Mouse (Mus musculus) monocyte, adult 2 months (primary cell): ENCODE results near the gene Kcnj8.

Source experiments
- DNase-seq, 2 experiments: peaks; one replicate each; pipeline ENCODE4 v3.0.0; 2022; ENCODE audit warnings: low spot score in 2 of 2, low read depth in 1 of 2

The Kcnj8 gene

DNA sequence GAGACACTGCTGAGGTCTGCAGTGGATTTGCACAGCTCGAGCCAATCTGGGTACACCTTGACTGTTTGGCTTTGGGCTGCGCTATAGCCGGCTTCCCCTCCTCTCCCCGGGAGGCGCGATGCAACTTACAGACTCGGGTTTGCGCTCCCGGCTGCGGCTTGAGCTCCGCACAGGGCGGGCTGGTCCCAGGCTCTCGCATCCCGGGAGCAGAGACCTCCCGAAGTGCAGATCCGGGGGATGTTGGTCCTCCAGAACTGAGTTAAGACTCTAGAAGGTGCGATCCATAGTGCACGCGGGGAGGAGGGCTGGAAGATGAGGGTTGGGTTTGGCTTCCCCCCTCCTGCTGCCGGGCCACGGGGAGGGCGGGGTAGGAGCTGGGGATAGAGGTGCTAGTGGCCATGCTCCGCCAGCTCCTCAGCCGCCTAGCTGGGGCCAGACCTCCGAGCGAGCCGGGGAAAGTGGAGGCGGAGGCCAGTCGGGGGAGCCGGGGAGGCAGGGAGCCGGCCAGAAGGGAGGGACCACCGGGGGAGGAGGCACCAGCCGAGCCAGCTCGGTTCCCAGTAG lies at the start of gene Kcnj8:
Gene Kcnj8, minus strand, starts transcription at position 560 of the 564 bp plus-strand sequence.
- DNase-seq = no peak

DNA sequence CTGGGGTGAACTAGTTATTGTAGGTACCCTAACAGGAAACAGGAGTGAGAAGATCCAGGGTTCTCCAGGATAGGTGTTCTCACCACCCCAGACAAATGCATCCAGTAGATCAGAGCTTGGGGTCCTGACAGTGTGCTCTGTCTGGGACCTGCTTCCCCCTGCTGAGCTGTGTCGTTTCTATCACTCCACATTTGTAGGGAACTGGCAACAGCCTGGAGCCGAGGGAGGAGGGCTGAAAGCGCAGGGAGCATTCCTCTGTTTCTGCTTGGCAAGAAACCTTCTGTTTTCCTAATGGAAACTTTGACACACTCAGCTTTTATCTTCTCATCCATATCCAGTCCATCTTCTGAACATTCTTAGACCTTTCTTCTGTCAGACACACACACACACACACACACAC lies 45.2 kb upstream of the Kcnj8 start:
- no peak for DNase-seq

DNA sequence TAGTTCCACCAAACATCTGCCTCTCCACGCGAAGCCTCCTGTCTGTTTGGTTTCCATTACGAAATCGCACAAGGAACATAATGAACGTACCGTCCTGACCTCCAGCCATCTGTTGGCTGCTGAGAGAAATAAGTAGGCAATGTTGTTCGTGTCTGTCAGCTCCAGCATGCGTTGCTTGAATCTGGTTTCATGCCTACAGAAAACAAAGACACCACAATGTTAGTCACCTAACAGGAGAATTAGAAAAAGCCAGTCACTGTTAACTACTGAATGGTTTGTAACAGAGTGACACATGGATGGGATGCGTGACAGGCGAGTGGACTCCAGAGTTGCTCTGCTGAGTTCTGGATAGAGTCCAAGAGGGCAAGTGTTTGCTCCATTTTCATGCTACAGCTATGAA lies 42.9 kb upstream of the Kcnj8 start:
- DNase-seq = no peak

DNA sequence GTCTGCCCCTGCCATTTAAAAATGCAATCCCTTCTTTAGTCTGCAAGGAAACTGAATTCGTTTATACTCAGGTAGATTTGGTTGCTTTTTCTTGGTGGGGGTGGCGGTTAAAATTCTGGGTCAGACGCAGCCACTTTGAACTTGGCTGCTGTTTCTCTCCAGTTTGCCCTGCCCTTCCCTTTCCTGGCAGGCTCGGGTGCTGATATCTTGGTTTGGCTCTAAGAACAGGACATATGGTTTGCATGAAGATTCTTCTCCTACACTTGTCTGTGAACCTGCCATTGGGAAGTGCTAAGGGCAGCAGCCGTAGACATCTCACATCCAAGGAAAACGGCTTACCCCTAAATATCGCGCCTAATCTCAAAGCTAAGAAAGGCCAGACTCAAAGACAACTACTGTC lies 41.0 kb upstream of the Kcnj8 start:
- DNase-seq = no peak

DNA sequence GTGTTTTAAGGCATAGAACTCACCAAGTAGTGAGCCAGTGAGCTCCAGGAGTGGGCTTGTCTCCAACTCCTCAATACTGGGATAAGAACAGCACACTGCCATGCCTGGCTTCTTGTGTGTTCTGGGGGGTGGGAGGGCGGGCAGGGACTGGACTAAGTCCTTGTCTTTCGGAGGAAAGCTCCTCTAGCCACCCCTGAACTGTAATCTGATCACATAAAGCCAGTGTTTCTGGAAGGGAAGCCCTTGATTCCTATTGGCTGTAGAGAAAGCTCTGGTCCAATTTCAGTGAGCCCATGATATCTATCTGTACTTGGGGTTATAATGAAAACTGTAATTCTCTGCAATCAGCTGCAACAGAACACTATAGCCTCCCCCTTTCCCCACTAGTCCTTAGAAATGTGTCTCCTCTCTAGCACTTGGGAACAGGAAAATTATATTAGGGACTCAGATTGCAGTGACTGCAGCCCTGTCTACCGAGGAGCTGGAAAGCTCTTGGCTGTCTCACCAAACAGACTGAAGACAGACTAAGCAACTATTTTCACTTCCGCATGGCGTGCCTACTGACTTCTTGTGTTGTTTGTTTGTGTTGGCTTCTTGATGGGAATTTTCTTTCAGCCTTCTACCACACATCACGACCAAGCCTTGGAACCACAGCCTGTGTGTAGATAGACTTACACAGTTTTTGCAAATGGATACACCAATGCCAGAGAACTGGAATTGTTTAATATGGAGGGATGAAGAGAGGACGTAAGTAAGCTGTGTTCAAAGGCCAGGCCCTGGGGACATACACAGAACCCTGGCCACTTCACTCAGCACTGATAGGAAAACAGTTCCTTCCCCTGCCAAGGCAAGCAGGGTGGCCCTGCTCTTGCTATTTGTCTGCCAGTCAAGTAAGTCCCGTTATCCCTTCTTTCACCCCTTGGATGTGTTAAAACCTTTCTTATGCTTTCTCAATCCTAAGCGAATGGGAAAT lies 38.3 kb upstream of the Kcnj8 start:
- DNase-seq = no peak

DNA sequence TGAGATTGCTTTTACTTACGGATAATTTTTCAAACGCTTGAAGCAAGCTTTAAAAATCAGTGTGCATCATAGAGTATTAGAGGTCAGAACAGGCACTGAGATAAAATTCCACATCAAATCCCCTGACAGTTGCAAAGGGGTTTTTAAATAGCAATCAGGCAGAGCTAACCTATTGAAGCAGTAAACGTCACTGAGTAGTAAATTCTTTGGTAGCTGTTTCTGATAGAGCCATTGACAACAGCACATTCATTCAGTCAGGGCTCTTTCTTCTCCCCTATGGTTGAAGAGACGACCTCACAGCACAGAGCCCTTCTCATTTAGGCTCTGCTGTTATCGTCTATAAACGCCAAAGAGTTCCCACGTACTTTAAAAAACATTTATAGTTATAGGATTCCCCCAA lies 35.7 kb upstream of the Kcnj8 start:
- no peak for DNase-seq

DNA sequence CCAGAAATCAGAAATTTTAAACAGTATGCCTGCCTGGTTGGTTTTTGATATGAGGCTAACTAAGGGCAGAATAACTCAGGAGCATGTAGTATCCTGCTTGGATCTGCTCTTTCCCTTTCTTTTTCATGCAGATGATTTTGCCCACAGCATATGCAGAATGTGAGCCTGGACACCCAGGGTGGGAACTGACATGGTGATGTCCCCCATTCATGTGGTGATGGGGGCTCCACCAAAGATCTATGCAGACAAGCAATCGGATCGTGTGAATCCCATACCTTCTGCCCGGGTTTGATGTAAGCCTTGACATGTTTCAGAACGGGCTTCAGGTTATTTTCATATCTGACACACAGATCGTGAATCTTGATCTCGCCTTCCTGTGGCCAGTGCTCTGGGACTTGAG lies 31.4 kb upstream of the Kcnj8 start:
- no peak for DNase-seq

DNA sequence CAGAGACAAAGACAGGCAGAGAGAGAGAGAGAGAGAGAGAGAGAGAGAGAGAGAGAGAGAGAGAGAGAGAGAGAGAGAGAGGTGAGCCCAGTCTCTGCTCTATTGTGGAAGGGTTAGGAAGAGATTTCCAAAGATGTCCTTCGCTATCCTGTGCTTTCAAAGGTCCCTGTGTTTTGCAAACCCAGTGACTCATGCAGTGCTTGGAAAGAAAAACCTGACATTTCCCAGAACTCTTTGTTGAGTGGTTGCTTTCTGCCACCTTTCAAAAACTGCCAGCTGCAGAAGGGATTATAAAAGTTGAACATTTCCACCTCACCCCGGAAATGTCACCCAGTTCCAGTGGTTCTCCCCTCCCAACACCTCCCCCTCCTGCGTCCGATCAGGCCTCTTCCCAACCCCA lies 7.4 kb upstream of the Kcnj8 start:
- no peak for DNase-seq

DNA sequence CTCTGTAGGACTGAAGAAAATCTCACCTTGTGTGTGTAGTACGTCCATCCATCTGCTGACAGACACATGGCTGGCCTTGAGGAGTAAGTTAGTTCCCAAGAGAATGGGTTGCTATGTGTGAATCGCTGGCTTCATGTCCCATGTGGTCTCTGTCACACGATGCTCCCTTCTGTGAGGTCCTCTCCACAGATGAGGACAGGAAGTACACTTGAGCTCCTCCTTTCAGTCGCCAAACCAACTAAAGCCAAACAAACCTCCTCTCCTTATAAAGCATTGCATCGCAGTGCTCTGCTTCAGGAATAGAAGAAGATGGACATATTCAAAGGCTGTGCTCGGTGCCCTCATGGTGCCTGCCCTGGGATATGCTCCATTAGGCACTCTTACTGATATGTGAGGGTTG lies 6.4 kb upstream of the Kcnj8 start:
- DNase-seq = no peak

DNA sequence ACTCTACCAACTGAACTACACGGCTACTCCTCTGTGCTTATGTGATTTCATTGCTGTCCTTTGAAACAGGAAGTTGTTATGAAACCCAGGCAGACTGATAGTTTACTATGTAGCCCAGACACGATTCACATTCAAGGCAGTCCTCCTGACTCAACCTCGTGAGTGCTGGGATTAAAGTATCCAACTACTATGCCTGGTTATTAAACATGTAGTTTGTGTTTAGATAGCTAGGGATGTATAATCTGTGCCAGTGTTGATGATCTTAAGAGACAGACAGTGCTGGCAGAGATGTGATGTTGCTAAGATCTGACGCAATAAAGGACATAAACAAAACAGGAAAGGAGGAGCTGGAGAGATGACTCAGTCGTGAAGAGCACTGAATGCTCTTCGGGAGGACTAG lies 1.5 kb upstream of the Kcnj8 start:
- DNase-seq = no peak

DNA sequence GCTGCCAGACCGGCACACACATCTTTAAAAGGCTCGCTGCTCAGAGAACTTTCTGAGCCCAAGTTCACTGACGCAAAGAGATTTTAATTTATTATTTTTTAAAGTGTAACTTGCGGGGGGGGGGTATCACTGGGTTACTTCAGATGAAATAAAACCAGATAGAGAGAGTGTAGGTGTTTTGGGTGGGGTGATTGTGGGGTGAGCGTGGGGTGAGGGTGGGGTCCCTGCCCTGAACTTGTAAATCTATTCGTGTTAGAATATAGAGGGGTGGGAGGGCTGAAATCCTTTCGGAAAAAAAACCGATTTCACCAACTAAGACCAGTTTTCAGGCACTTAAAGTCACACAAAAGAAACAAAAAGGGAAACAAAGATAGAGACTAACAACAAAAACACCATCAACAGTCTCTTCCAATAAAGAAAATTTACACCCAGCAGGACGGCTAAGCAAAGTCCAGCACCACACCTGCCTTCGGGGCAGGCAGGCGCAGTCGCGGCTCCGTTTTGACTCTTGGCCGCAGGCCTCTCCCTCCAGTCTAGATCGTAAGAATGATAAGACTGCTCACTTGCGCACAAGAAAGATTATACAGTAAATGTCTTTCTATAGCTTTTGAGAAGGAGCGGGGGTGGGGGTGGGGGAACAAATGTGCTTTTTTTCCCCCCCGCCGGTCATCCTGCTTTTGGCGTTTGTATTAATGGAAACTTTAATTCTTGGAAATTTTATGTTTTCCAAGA lies 381 bp upstream of the Kcnj8 start:
- DNase-seq = no peak

DNA sequence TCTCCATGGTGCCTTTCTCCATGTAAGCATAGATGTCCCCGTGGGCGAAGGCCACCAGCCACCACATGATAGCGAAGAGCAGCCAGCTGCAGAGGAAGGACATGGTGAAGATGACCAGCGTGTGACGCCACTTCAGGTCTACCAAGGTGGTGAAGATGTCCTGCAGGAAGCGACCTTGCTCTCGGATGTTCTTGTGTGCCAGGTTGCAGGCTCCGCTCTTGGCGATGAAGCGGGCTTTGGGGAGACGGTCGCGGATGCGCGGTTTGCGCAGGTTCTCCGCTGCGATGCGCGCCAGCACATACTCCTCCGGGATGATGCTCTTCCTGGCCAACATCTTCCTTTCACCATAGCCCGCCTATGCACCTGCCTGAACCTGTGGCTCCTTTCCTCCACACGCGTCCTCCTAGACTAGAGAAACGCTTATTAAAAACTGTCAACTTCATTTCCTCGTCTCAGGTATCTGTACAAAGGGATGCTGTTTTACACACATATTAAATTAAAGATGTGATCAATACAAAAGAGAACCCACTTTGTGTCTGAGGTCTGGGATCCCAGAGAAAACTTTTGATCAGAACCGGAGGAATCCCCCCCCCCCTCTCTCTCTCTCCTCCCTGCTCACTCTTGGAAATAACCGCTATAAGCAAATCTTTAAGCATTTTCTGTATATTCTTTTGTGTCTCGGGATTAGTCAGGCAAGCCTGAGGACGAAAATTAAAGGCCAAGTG lies 1.2 kb downstream of the Kcnj8 start:
- no peak for DNase-seq

DNA sequence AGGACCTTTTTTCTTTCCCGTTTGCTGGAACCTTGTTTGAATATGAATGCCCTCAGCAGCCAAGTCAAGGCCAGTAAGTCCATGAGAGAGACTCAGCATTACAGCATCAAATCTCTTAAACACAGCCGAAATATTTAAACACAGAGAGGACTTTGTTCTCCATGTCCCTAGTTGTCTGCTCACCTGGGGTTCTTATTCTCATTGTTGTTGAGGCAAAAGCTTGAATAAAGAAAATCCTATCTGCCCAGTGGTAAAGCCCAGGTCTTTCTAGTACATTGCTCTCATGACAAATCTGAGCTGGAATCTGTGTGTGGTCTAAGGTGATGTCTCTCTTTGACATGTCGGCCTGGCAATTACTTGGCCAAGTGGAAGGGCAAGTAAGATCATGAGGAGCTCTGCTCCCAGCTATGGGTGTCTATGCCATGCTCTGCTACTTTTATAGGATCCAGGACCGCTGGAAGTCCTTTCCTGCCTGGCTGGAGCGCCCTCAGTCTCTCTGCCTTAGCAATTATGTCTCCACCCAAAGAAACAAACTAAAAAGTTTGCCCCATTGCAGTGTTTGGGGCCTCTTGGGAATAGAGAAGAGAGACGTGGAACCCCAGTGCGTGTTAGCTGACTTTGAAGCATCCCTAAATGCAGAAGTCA lies 2.6 kb downstream of the Kcnj8 start:
- no peak for DNase-seq

DNA sequence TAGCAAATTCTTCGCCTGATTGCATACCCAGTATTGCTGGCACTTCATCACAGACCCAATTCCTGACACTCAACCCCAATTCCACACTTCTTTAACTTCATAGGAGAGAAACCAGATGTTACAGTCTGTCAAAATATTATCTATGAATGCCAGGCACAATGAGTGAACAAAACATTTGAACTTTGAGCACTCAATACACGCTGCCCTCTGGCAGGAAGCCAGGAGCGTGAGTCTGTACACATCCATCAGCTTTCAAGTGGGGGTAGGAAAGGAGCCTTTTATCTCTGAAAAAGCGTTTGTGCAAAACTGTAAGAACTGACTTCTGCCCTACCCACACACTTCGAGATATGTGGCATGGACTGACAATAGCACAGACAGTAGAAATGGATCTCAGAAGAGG lies 4.0 kb downstream of the Kcnj8 start:
- no peak for DNase-seq

DNA sequence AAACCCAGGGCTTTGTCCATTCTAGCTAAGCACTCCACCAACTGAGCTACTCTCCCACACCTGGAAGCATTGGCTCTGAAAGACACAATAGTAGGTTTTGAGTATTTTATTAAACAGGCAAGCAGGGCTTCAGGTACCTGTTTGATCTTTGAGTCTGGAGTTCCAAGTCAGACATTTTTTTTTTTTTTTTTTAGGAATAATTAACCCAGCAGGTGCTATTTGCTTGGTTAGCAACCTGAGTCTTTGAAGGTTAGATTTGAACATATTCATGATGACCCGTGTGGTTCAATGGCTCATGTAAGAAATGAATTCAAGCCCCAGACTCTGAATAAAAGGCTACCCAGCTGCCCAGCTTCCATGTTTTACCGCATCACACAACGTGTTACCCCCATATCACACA lies 6.7 kb downstream of the Kcnj8 start:
- DNase-seq = no peak

DNA sequence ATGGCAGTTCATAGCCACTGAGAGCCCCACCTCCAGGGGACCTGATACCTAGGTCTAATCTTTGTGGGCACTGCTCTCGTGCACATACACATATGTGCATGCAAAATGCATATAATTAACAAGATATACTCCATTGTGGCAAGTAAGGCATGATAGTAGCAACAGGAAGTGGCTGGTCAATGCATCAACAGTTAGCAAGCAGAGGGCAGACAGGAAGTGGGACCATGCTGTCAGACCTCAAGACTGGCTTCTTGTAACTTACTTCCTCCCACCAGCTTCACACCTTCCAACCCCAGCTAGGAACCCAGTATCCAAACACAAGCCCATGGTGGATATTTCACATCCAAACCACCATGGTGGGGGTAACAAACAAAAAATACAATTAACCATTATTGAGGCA lies 10.3 kb downstream of the Kcnj8 start:
- DNase-seq = no peak

DNA sequence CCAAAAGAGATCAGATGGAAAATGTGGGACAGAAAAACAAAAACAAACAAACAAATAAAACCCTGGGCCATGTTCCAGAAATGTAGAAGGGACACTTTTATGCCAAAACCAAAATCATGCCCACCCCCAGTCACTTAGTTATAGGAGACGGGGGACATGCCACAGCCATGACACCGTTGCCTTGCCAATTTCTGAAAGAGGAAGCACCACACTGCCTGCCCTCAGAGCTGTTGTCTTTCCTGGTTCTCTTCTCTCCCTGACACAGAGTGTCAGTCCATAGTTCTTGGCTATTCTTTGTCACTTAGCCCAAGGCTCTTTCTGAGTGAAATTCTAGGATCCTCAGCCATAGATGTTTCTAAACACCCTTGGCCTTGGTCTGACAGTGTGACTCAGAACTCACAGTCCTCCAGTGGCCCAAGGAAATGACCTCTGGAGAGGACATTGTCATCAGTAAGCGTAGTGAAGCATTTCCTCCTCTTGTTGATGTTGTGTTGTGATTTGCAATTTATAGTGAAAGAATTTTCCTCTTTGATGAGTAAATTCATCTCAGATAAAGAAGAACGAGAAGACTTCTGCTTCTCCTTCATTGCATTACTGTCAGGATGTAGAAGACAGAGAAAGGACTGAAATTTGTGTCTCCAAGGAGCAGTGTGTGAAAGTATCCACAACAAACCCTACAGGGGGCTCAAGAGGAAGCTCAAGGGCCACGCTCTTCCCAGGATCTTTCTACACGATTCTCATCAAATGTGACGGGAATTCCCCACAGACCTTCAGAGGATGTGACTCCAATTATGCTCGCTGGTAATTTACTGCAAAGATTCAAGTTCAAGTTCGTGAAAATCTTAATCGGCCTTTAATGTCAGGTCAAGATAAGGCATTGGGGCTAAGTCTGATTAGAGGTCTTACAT lies 12.4 kb downstream of the Kcnj8 start:
- no peak for DNase-seq

DNA sequence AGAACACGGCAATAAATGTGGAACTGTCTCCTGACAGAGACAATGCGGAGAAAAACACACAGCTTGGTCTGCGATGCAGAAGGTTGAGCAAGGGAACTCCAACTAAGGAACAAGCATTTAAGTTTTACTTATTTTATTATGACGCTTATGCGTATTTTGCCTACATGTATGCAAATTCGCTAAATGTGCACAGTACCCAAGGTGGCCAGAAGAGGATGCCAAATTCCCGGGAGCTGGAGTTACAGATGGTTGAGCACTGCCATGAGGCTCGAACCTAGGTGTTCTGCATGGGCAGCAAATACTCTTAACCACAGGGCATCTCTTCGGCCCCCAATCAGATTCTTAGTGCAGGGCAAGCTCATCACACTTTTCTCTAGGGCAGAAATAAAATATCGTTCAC lies 13.3 kb downstream of the Kcnj8 start:
- DNase-seq = no peak

DNA sequence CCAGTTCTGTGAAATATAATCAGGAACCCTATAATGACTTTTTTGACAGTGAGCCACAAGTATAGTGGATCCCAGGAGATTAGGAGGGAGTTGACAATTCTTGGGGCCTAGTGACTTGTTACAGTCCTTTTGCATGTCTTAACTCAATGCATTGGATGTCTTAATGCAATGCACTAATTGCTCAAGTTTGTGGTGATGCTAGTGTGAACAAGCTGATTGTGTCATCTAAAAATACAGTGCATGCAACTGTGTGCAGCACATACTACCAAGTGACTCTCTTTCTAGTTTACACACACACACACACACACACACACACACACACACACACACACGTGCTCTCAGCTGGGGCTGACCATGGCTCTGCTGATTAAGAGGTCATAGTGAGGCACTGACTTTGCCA lies 15.4 kb downstream of the Kcnj8 start:
- DNase-seq = no peak

DNA sequence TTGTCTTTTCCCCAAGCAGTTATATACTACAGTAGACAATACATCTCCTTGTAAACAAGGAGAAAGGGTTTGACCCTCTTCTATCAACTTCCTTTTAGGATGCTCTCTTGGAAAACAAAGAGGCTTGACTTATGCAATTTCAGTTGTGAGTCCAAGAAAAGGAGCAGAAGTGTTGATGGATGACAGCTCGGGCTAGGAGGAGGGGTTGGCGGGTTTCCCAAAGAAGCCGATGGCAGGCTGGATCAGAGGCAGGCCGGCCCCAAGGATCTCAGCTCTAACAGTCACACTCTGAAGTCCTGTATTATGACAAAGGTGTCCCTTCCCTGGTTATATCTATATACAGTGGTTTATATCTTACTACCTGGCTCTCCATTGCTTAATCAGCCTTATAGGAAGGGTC lies 19.9 kb downstream of the Kcnj8 start:
- no peak for DNase-seq
